Mouse (Mus musculus): ENCODE results near the gene Il1rap. TPM values are rescaled to one million over a fixed set of nuclear protein-coding genes. Genes with fewer than 3 reads are reported as not detected.

Il1rap gene
- total RNA-seq, 2 experiments from 2014 or later = 5.1 to 5.4 TPM

GRCm38 (mm10) chr16:26610508-26610907 is 29.0 kb downstream of the Il1rap start:
- intact Hi-C loops (cut with DNase I) = no loop called here

DNA sequence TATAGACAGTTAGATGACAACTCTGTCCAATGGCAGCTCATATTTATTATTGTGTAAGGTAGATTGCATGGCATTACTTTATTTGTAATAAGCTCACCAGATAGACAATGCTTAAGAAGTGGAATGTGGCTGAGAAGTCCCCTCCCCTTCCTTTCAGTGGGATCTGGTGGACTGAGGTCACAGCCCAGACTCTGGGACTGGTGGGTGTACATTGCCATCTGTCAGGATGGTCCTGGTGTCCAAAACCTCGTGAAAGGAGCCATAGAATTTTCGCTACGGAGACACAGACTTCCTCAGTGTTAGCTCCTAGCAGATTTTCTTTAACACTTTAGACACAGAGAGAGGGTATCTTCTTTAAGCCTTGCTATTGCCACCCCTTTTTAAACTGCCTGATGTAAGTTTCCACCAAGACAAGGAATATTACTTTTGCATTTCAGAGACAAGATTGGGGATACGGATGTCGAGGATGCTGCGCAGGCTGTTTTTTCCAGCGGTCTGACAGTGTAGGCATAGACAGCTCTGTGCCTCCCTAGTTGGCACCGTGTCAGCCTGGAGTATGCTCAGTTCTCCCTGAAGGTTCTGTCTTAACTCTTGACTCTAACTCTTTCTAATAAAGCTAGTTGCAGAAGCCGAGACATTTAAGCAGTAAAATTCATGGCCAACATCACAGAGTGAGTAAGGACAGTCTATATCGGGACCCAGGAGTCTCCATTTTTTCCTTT is 31.2 kb downstream of the Il1rap start:
- no peak for DNase-seq
- intact Hi-C loops (cut with DNase I) = no loop called here

More at GRCm38 (mm10) chr16:26610508-26610907, 29.0 kb downstream of the Il1rap start:
- no peak for DNase-seq

GRCm38 (mm10) chr16:26623141-26623540 is 41.6 kb downstream of the Il1rap start:
- intact Hi-C loops (cut with DNase I) = no loop called here
- no peak for DNase-seq

GRCm38 (mm10) chr16:26626065-26626464 is 44.6 kb downstream of the Il1rap start:
- DNase-seq = no peak

GRCm38 (mm10) chr16:26634800-26635199 is 53.3 kb downstream of the Il1rap start:
- intact Hi-C loops (cut with DNase I) = no loop called here
- no peak for DNase-seq

More at GRCm38 (mm10) chr16:26626065-26626464, 44.6 kb downstream of the Il1rap start:
- intact Hi-C loops (cut with DNase I) = no loop called here

DNA sequence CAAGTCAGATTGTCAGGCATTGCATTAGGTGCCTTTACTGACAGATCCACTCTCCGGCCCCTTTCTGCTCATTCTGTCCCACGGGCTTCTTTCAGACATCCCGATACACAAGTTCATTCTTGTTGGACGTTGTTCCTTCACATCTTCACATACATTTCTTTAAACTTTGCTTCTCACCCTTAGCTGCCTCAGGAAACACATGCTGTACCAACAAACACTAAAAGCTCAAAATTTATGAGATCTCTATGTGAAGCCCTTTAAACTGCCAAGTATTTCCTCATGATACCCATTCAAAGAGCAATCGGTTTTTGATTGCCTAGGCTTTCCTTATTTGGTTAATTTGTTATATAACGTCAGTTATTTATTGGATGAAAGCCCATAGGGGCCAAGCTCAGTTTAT is 61.6 kb downstream of the Il1rap start:
- intact Hi-C loops (cut with DNase I) = no loop called here
- no peak for DNase-seq

- intact Hi-C loops (cut with DNase I) = no loop called here
- no peak for DNase-seq
Observed at GRCm38 (mm10) chr16:26646066-26646465, 64.6 kb downstream of the Il1rap start.

DNA sequence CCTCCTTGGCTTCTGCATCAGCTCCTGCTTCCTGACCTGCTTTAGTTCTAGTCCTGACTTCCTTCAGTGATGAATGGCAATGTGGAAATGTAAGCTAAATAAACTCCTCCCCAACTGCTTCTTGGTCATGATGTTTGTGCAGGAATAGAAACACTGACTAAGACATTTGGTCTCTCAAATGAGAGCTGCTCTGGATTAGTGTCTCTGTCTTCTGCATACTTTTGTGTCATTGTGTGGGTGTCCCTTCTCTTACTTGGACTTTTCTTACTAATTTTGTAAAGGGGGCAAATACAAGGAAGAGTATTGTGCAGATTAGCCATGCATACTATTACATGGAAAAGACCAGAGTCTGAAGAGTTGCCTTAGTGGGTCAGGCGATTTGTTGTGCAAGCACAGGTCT is 65.5 kb downstream of the Il1rap start:
- intact Hi-C loops (cut with DNase I) = no loop called here
- no peak for DNase-seq

DNA sequence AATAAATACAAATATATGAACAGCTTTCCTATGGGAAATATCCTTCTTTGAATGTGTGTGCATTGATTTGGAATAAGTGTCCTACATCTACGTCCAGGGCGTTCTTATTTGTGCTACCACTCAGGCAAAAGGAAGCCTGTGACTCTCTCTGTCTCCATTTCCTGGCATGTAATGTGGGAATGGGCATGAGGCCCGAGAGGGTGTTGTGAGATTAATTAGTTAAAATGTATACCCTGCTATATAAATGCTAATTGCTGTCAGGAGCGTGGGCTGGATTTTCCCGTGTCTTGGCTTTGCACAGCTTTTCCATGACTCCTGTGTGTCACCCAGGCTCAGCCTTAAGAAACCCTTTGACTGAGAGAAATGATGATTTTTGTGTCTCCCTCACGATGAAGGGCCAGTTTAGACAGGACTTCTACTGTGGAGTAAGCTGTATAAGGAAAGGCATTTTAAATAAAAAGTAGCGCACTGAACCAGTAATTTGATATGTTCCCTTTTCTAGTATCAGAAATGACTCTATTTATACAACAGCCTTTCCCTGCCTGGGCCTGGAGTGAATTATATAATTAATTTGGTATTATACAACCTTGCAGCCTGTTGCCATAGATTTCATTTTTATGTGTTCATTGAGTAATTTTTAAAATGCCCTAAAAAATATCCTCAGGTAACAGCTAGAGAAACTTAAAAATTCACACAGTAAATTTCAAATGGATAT is 81.4 kb downstream of the Il1rap start:
- intact Hi-C loops (cut with DNase I) = no loop called here

GRCm38 (mm10) chr16:26666401-26666800 is 84.9 kb downstream of the Il1rap start:
- intact Hi-C loops (cut with DNase I) = no loop called here
- no peak for DNase-seq

More for the DNA sequence above, 81.4 kb downstream of the Il1rap start:
- DNase-seq = no peak

DNA sequence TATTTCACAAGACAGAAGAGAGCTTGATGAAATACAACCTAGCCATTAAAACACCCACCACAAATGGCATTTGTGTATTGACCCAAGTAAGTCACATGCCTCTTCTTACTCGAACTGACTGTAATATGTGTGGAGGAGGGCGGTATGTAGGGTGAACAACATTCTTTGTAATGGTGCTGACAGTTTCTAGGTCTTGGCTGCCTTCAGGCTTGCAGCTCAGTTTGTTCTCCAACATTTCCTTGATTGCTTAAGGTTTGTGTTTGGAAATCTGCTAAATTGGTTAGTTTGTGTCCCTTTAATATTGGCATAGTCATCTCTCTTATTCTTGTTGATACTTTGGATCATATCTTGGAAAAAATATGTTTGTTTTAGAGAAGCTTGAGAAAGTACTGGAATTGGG is 87.6 kb downstream of the Il1rap start:
- intact Hi-C loops (cut with DNase I) = no loop called here
- DNase-seq = no peak

DNA sequence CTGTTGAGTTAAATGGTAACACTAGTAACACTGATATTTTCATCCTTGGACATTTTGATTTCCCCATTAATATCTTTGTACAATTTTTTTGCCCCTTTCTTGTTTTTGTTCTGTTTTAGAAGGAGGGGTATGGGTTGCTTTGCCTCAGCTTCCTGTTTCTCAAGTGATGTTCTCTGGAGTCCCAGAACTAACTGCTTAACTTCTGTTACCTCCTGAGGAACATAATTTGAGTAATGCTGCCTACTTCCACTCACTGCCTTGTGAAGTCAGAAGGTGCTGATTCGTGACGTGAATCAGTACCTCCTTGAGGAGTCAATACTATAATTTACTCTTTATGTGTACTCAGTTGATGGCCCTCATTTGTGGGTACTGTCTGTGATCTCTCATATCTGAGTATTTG is 98.9 kb downstream of the Il1rap start:
- intact Hi-C loops (cut with DNase I) = no loop called here
- DNase-seq = no peak

- no peak for DNase-seq
- intact Hi-C loops (cut with DNase I) = no loop called here
Observed at GRCm38 (mm10) chr16:26689771-26690170, 108.3 kb downstream of the Il1rap start.

GRCm38 (mm10) chr16:26691294-26691693 is 109.8 kb downstream of the Il1rap start:
- intact Hi-C loops (cut with DNase I) = no loop called here
- no peak for DNase-seq

DNA sequence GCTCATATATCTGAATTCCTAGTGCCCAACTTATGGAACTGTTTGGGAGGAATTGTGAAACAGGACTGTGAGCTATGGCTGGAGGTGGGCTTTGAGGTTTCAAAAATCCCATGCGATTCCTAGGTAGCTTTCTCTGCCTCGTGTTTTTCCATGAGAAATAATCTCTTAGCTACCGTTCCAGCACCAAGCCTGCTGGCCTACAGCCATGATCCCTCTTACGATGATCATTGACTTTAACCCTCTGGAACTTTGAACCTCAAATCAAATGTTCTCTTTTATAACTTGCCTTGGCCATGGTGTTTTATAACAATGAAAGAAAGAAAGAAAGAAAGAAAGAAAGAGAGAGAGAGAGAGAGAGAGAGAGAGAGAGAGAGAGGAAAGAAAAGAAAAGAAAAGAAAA is 116.6 kb downstream of the Il1rap start:
- intact Hi-C loops (cut with DNase I) = no loop called here
- no peak for DNase-seq

DNA sequence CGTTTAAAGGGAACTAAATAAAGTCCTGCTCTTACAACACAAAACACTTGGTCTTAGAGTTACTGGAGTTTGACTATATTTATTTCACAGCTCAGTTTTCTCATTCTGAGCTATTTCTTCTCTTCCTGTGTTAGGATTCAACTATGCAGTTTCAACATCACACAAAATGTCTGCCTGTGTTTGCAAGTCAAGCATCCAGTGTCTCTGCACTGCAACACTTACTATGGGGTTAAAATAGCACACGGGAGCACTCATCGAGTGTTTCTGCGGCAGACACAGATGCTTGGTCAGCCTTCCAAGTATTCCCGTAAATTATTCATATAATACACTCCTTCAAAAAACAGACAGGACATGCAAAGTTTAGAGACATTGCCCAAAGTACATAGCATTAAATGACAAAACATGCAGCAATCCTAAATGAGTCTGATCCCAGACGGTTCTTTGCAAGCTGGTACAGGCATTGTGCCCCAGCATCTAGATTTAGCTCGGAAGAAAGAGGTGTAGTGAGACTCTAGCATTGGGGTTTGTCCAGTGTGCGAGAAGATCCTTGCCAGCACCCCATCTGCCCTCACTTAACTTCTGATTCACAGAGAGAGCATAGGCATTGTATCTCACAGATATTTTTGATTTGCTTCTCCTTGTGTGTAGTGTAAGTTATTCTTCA is 119.1 kb downstream of the Il1rap start:
- DNase-seq = no peak
- intact Hi-C loops (cut with DNase I) = no loop called here

DNA sequence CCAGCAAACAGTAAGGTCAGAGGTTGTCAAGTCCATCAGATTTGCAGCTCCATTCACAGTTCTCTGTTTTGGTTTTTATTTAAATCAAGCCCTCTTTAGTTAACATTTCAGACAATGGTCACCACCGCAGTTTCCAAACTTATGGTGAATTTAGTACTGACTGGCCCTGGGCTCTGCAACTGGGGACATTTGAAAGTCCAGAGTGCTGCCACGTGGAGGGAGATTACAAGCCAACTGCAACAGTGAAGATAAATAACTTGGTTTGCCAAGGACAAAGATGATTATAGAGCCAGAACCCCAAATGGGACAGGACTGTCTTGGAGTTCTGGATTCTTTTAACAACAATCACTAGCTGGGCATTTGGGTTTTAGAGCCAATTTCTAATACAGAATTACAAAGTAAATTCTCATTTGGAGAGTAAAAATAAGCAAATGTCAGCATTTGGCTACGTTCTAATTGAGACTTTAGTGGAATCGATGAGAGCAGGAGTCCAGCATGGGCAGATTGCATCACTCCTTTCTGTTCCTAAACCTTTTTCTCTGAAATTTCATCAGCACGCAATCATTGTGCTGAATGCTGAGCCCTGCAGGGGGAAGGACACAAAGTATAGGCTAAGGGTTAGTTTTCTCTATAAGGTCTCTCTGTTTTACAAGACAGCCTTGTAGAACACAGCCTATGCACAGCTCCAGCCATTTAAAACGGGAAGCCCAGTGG is 124.3 kb downstream of the Il1rap start:
- intact Hi-C loops (cut with DNase I) = no loop called here
- DNase-seq = no peak

DNA sequence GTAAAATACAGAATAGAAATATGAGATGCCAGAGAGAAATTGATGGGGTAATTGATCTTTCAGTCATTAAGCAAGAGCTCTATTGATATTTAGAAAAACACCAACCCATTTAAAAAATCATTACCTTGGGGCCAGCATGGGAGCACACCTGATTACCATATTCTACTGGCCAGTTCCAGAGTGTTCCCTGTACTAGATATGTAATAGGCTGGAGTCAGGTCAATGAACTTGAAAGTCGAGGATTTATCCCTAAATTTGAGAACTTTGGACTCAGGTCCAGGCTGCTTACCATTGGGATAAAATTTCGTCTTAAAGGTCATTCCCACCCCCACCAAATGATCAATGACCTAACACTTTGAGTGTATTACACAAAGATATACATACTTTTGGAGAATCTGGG is 125.0 kb downstream of the Il1rap start:
- DNase-seq = no peak
- intact Hi-C loops (cut with DNase I) = no loop called here

GRCm38 (mm10) chr16:26710922-26711321 is 129.4 kb downstream of the Il1rap start:
- DNase-seq = no peak
- intact Hi-C loops (cut with DNase I) = no loop called here

DNA sequence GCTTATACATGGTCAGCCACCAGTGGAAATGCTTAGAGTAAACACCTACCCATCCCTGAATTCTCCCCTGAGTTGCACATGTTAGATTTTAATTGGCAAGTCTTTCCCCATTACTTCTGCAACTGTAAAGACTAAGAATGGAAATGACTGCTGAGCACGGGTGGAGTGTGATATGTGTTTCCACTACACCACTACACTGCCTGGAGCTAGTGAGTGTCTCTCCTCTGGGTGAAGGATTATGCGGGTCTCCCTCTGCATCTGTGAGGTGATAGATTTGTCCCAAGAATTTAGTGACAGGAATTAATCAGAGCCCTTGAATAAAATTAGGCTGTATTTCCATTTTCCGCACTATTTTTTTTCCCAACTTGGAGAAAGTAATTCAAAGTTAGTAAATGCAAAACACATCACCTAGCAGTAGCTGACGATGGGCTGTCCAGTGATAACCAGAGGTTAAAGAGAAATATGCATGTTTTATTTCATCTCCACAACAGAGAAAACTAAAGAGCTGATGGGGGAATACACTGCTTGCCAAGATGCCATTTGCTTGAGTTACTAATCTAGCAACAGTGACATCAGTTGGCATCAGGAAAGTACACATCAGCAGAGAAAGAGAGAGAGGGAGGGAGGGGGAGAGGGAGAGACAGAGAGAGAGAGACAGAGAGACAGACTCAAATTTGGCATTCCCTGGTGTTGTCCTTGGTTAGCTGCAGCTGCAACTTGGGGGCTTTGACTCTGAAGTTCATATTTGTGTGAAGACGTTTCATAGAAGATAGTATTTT is 132.2 kb downstream of the Il1rap start:
- intact Hi-C loops (cut with DNase I) = no loop called here
- no peak for DNase-seq
